ENCODE assay signal across 24 mouse cellular contexts in genomic region chr5:35939958-35940357, GRCm38 (mm10). TPM values are rescaled to one million over a fixed set of nuclear protein-coding genes. Genes with fewer than 3 reads are reported as not detected.
DNase-seq lines count a peak whose midpoint lies in the region; ATAC-seq and TF ChIP-seq lines count a peak whose summit lies in the region.
"Had no signal": no experiment of that assay in that cellular context is flagged by ENCODE, and none has a peak within 500 bp of the region (broad histone marks: within the 10 kb centered on the region; RNA-seq: fewer than 3 reads in every experiment).

No protein-coding gene starts in this region.

- peak overlapping the region; percentile 31 for H3K27ac ChIP-seq in heart, postnatal 0 days (ENCODE audit: low read depth)
- no peak overlapping the region; the same call in 1 of the 2 replicates for H3K27ac ChIP-seq in lung, embryonic 16.5 days (ENCODE audit: low read length)
- H3K27ac ChIP-seq: forebrain, embryonic 15.5 days; hindbrain, embryonic 15.5 days; kidney, postnatal 0 days; liver, embryonic 13.5 days; macrophage; stomach, embryonic 15.5 days had no signal

- no peaks in the 10 kb centered on the region for H3K9me3 ChIP-seq in heart, postnatal 0 days (replicated peaks; ENCODE audit: control insufficient read depth, low read length)
- H3K9me3 ChIP-seq in lung, embryonic 16.5 days (ENCODE audit: control insufficient read depth, low read length): 0 out of 2 replicates have a peak, but pooled peaks cover 3% of the 10 kb centered on the region
- H3K9me3 ChIP-seq: forebrain, embryonic 15.5 days; hindbrain, embryonic 15.5 days; liver, embryonic 13.5 days; stomach, embryonic 15.5 days had no signal

- TF ChIP-seq CTCF in heart, postnatal 0 days (IDR thresholded peaks at IDR 0.05; ENCODE audit: low read depth): no peak
- TF ChIP-seq CTCF in lung, adult 2 months (IDR thresholded peaks at IDR 0.05; ENCODE audit: insufficient read depth, low read length): no peak

- intact Hi-C loops in heart, postnatal 14 days (cut with DNase I): no loop called here

- peaks cover 21% of the 10 kb centered on the region for H3K36me3 ChIP-seq in heart, postnatal 0 days (replicated peaks; ENCODE audit: control insufficient read depth, insufficient read depth, low read length)
- H3K36me3 ChIP-seq in lung, embryonic 16.5 days (ENCODE audit: control insufficient read depth, insufficient read depth, low read length): peaks cover 8% of the 10 kb centered on the region; the same call in 1 of the 2 replicates
- H3K36me3 ChIP-seq: liver, embryonic 13.5 days; stomach, embryonic 15.5 days had no signal

- 72% methylated on average over 6 of the region's 6 CpGs for WGBS in heart, postnatal 0 days
- 71% methylated on average over 6 of the region's 6 CpGs for whole genome bisulfite sequencing in lung, adult 2 months
- WGBS in lung, embryonic 16.5 days: 48% methylated on average over 6 of the region's 6 CpGs

- H3K9ac ChIP-seq in heart, postnatal 0 days (replicated peaks; ENCODE audit: low read depth, low read length): no peak overlapping the region
- H3K9ac ChIP-seq in lung, embryonic 16.5 days (ENCODE audit: low read length): no peak overlapping the region
- H3K9ac ChIP-seq: forebrain, embryonic 15.5 days; hindbrain, embryonic 15.5 days; liver, embryonic 13.5 days; stomach, embryonic 15.5 days had no signal

- no peak for TF ChIP-seq EP300 in heart, postnatal 0 days (IDR thresholded peaks at IDR 0.05; ENCODE audit: low read depth)

- H3K4me3 ChIP-seq in heart, postnatal 0 days (ENCODE audit: low read depth, low read length): no peak overlapping the region
- no peak overlapping the region for H3K4me3 ChIP-seq in lung, adult 2 months (replicated peaks; ENCODE audit: extremely low read depth, low read depth, low read length)
- no peak overlapping the region for H3K4me3 ChIP-seq in lung, embryonic 16.5 days (ENCODE audit: low read length)
- H3K4me3 ChIP-seq: forebrain, embryonic 15.5 days; hindbrain, embryonic 15.5 days; liver, embryonic 13.5 days; stomach, embryonic 15.5 days had no signal

- peaks cover 28% of the 10 kb centered on the region for H3K4me1 ChIP-seq in heart, postnatal 0 days (ENCODE audit: control insufficient read depth, insufficient read depth)
- peaks cover 2% of the 10 kb centered on the region; the same call in 1 of the 2 replicates for H3K4me1 ChIP-seq in lung, adult 2 months (ENCODE audit: control insufficient read depth, insufficient read depth, low read length)
- H3K4me1 ChIP-seq in lung, embryonic 16.5 days (replicated peaks; ENCODE audit: control insufficient read depth, insufficient read depth, low read length): peaks cover 33% of the 10 kb centered on the region
- H3K4me1 ChIP-seq: liver, embryonic 13.5 days had no signal

- no peaks in the 10 kb centered on the region for H3K27me3 ChIP-seq in heart, postnatal 0 days (ENCODE audit: control insufficient read depth, insufficient read depth, low read length)
- no peaks in the 10 kb centered on the region for H3K27me3 ChIP-seq in lung, embryonic 16.5 days (ENCODE audit: control insufficient read depth, insufficient read depth, low read depth, low read length)
- H3K27me3 ChIP-seq: forebrain, embryonic 15.5 days; hindbrain, embryonic 15.5 days; liver, embryonic 13.5 days; stomach, embryonic 15.5 days had no signal

- ATAC-seq in heart, postnatal 0 days (ENCODE audit: insufficient read depth, low read depth): no peak
- ATAC-seq in lung, embryonic 16.5 days (ENCODE audit: low read depth): peak; percentile 45
- ATAC-seq: activated CD4-positive, CD25-positive, alpha-beta regulatory T cell, adult 4 months; forebrain, embryonic 15.5 days; midbrain, embryonic 16.5 days had no signal

- no peak for TF ChIP-seq POLR2A in lung, adult 2 months (IDR thresholded peaks at IDR 0.05; ENCODE audit: borderline replicate concordance, extremely low read depth, low read depth, low read length)

- no peak overlapping the region for H3K4me2 ChIP-seq in heart, postnatal 0 days (ENCODE audit: low read depth, low read length)
- H3K4me2 ChIP-seq in lung, embryonic 16.5 days (ENCODE audit: low read depth, low read length): no peak overlapping the region
- H3K4me2 ChIP-seq: forebrain, embryonic 15.5 days; hindbrain, embryonic 15.5 days; liver, embryonic 13.5 days; stomach, embryonic 15.5 days had no signal

- DNase-seq in heart, postnatal 0 days (ENCODE audit: low spot score): no peak
- DNase-seq in heart, postnatal 14 days: no peak
- DNase-seq in lung, adult 18-20 months: peak; percentile 42 to 55
- DNase-seq in lung, adult 2 months: no peak
- peak; percentile 62 for DNase-seq in lung, postnatal 36 days
- DNase-seq in cerebellum, postnatal 10 days: no peak
- DNase-seq: adrenal gland, adult 8-10 months; cerebellum, adult 8-10 months; gastrocnemius, postnatal 14 days; heart, adult 18-20 months; heart, postnatal 10 days; kidney, adult 11 months; layer of hippocampus, adult 9-11 months; liver, embryonic 13.5 days; right cerebral cortex, adult 18-20 months; right cerebral cortex, postnatal 4 days had no signal

RNA-seq across cellular contexts. Expression of gene Afap1, which starts 46.8 kb away (rescaled TPM):
- 25.9 and 30.3 TPM in 2 replicates for total RNA-seq in heart, postnatal 0 days (2014; rRNA removed; ENCODE audit: low replicate concordance)
- polyA plus RNA-seq in heart, postnatal 0 days (2015; fragmentation: Nextera tagmentation; extraction: Ambion mirVana): 13.6 and 14.9 TPM in 2 replicates
- total RNA-seq in heart, postnatal 14 days (2021): 10 to 100 TPM; 28.3 to 28.7 TPM
- 13.7 and 19.7 TPM in 2 replicates for polyA plus RNA-seq in lung, adult 2 months (2012; rRNA removed)
- polyA plus RNA-seq in lung, embryonic 16.5 days (2015; fragmentation: Nextera tagmentation; extraction: Ambion mirVana): 19.4 and 20.8 TPM in 2 replicates

Comparison
In these comparisons a context has a peak if more than half of its experiments do, and no peak if none do; other contexts are left out.
1. DNase-seq: peak in lung, adult 18-20 months (2 of 2) and lung, postnatal 36 days (single experiment); none in heart, postnatal 0 days (single experiment), heart, postnatal 14 days (0 of 2), lung, adult 2 months (single experiment) and cerebellum, postnatal 10 days (0 of 2).